Mouse (Mus musculus) myocyte (in vitro differentiated cells): ENCODE measurements at regions not wholly inside any gene's neighbourhood (a gene's known extent, or its start where the extent isn't known, plus 50 kb on each side); places are given as distances from the start of the nearest gene placed in this dataset.

Experiments used
- E2F4 ChIP-seq: IDR thresholded peaks from one replicate; pipeline ENCODE4 v1.6.1; 2011; ENCODE audit warnings: mild to moderate bottlenecking, control low read depth, moderate library complexity; ENCODE audit not compliant: insufficient read depth
- MAX ChIP-seq: IDR thresholded peaks from one replicate; pipeline ENCODE4 v1.6.1; 2011; ENCODE audit warnings: low read depth, mild to moderate bottlenecking, control low read depth
- POLR2A ChIP-seq: IDR thresholded peaks from one replicate; pipeline ENCODE4 v1.6.1; 2011; ENCODE audit warnings: low read depth, mild to moderate bottlenecking, control low read depth, moderate library complexity; ENCODE audit not compliant: insufficient read length
- REST ChIP-seq: IDR thresholded peaks from one replicate; pipeline ENCODE4 v1.6.1; 2011; ENCODE audit warnings: mild to moderate bottlenecking, control low read depth, moderate library complexity; ENCODE audit not compliant: insufficient read depth, insufficient read length
- TCF12 ChIP-seq: IDR thresholded peaks from one replicate; pipeline ENCODE4 v1.6.1; 2011; ENCODE audit warnings: mild to moderate bottlenecking, control low read depth; ENCODE audit not compliant: poor library complexity, insufficient read depth, severe bottlenecking

- TF ChIP-seq POLR2A (no peak), MAX (no peak), REST (no peak), TCF12 (no peak), E2F4 (no peak)
These were observed 74.1 kb upstream of the Cnr1 start for GRCm38 (mm10) chr4:33850249-33850648.
